Mouse (Mus musculus) layer of hippocampus, adult 11-12 months (tissue): ENCODE results near the gene Arid4b.
"Not testable (repeated sequence)": the region's sequence is repeated elsewhere in the genome, so short reads cannot be mapped to it uniquely, and the experiment has no call there.

Source experiments
- DNase-seq: peaks from one replicate; pipeline ENCODE4 v3.0.0; 2022; ENCODE audit warnings: low spot score

Gene Arid4b

DNA sequence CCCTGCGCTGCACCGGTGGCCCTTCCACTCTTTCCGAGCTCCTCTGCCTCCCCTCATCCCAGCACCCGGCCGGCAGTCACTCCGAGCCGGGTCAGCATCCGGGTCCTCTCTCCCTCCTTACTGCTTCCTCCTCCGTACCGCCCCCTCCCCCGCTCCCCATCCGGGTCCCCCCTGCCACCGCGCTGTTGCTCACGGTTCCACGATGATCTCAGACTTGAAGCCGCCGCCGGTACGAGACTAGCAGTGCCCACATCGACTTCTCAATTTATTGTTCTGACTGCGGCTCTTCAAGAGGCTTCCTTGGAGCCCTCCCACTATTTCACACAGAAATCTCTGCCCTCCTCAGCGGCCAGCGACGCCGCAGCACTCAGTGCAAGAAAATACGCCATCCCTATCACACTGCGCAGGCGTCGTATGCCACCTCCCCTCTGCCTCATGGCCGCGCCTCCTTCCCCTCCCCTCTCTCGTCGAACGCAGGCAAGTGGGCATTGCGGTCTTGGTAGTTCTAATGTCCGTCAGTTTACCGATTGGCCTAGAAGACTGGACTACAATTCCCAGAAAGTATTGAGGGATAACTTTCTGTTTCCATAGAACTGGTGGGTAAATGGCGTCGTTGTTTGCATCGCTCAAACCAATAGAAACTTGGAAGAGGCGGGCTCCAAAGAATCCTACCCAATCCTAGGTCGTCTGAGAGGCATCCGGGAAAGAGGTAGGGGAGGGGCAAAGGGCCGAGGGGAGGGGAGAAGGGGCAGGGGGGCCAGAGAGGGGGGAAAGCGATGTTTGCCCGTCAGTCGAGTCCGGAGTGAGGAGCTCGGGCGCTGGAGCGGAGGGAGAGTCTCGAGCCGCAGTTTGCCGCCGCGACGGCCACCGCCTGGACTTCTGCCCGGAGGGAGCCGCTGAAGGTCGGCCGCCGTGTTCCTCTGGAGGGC is at the start of gene Arid4b, which contains the start of gene Ggps1:
Gene Arid4b (plus strand): TSS at position 220 of the 929 bp plus-strand sequence.
Gene Ggps1 (minus strand): TSS at position 476 of the 929 bp plus-strand sequence.
- peak; percentile 98 for DNase-seq

DNA sequence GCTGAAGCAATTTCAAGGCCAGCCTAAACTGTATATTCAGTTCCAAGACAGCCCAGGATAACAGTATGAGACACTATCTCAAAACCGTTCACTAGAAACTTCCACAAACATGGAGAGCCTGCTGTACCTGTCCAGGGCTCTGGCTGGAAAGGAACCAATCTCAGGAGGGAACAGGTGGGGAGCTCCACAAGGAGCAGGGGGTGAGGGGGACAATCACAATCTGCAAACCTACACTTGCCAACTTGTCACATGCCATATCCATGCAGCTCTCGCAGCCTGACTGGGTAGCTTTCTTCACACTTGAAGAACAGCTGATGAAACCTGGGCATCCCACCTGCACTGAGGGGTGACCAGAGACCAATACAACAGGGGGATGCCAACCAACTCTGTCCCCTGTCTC is 49.0 kb upstream of the Arid4b start:
- DNase-seq = no peak

DNA sequence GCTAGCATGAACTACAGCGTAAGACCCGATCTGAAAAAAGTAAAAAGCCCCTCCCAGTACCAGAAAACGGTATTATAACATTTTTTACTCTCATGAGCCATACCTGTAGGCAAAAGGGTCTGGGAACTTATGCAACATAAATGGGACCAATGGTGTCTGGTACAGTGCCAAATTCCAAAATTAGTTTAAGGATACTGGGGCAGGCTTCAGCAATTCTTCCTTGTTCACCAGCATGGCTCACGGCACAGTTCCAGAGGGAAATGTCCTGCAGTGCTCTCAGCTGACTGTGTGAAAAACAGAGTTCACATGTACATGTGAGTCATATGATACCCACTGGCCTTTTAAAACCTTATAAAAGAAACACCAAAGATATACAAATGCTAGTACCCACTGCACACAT is 48.5 kb upstream of the Arid4b start:
- no peak for DNase-seq

DNA sequence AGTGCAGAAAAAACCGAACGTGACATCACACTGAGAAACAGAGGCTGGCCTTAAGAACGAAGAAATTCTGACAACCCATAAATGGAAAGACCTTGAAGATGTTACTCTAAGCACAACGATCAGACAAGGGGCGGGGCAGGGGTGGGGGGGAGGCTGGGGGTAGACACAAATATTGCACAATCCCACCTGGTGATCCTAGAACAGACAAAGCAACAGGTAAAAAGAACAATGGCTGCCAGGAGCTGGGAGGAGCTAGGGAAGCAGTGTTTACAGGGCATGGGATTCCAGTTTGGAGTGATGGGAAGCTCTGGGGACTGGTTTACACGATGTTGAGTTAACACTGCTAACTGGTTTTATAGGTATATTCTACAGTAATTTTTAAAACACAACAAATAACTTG is 47.4 kb upstream of the Arid4b start:
- no peak for DNase-seq

DNA sequence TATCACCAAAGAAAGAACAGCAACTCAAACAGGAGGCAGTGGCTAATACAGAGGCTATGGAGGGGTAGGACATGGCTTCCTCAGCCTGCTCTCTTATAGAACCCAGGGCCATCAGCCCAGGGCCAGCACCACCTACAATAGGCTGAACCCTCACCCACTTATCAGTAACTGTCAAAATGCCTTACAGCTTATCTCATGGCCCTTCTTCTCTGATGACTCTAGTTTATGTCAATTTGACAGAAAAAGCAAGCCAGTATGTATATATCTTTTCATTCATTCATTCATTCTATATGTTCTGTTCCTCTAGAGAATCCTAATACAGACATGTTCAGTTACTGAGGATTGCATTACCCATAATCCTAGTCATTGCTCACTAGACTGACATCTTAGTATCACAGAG is 44.7 kb upstream of the Arid4b start:
- DNase-seq = no peak

DNA sequence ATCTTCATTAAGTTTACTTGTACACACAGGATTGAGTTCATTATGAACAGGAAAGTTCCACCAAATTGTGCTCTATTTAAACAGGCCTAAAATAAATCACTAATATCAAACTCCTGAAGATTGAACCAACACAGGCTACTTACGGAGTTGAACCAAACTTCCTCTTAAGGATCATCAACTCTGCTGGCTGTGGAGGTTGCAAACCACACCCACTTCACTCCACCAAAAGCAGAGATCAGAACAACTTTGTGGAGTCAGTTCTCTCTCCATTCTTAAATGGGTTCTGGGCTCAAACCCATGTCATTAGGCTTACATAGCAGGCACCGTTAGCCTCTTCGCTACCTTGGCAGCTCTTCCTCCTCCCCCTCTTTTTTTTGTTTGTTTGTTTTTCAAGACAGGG is 44.2 kb upstream of the Arid4b start:
- DNase-seq = no peak

DNA sequence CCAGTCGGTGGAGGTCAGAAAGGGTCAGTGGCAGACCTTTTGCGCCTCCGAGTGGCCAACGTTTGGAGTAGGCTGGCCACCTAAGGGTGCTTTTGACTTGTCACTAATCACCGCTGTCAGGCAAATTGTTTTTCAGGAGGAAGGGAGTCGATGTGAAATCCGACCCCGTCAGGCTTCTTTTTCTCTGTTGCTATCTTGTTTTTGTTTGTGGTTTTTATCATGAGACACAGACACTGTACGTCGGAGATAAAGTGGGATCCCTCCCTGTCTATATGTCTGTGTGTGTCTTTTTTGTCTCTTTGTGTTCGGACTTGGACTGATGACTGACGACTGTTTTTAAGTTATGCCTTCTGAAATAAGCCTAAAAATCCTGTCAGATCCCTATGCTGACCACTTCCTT is 41.6 kb upstream of the Arid4b start:
- DNase-seq = not testable (repeated sequence)

DNA sequence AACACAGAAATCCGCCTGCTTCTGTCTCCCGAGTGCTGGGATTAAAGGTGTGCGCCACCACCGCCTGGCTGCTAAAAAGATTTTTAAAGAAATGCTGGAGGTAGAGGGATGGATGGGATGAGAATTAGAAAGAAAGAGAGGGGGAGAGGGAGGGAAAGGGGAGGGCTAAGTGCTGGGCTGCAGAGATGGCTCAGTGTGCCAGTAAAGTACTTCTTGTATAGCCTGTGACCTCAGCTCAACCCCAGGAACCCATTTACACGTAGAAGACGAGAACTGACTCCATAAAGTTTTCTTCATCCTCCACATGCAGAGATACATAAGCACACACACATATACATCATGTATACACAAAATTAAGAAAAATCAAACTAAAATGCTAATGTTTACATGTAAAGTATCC is 37.5 kb upstream of the Arid4b start:
- no peak for DNase-seq

DNA sequence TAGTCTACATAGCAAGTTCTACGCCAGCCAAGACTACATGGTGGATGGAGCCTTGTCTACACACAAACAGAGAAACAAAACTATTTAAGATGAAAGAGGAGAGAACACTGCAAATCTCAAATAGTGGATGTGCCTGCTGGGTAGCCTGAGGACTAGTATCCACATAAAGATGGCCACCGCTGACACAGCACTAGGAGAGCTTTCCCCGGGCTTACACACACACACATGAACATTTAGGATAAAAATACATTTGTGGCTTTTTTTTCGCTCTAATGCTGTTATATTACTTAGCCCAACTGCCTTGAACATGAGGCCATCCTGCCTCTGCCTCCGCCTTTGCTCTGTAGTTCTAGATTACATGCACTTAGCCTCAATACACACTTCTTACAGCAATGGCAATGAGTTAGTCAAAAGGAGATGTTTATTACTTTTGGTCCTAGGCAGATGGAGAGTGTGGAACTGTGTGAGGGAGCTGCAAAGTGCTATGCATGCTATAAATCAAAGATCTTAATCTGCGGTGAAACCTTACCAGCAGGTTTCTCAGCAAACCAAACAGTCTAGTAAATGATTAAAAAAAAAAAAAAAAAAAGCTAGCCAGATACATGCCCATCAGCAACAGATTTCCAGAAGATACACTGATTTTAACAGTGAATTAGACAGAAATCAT is 36.7 kb upstream of the Arid4b start:
- no peak for DNase-seq

DNA sequence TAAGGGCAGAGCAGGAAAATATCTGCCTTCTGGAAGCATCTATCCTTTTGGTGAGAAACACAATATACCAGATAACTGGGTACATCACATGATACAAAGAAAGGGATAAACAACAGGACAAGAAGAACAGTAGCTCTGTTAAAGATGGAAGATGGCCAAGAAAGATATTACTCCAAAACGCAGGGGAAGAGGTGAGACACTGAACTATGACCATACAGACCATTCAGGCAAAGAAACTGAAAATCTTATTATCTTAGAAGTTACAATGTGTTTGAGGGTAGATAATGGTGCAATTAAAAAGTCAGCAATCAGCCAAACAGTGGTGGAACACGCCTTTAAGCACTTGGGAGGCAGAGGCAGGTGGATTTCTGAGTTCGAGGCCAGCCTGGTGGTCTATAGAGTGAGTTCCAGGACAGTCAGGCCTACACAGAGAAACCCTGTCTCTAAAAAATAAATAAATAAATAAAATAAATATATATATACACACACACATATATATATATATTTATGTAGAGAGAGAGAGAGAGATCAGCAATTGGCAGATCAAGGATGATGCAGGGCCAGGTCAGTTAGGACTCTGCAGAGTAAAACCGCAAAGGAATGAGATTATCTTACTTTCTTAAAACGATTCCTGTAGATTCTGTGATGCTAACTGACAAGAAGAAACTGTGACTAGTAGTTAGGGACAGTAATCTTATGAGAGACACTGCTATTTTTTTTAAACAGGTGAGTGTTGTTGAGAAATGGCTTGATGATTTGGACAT is 29.5 kb upstream of the Arid4b start:
- no peak for DNase-seq

DNA sequence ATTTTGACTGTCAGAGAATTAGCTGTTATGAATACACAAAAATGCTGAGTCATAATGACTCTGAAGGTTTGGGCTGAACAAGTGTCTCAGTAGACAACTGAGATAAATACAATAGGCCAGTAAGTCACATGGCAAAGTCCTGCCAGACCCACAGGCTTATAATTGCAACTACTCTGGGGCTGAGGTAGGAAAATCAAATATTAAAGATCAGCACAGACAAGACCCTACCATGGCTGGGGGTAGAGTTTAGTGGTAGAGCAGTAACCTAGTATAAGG is 29.0 kb upstream of the Arid4b start:
- no peak for DNase-seq

DNA sequence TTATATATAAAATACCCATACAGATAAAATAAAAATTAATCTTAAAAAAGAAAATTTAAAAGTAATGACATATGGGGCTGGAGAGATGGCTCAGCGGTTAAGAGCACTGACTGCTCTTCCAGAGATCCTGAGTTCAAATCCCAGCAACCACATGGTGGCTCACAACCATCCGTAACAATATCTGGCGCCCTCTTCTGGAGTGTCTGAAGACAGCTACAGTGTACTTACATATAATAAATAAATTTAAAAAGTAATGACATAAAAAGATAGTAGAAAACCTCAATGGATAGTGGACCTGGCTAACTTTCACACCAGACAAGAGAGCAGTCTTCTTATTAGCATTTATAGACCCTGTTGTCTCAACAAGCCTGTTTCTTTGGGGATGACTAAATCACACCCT is 27.7 kb upstream of the Arid4b start:
- not testable (repeated sequence) for DNase-seq

DNA sequence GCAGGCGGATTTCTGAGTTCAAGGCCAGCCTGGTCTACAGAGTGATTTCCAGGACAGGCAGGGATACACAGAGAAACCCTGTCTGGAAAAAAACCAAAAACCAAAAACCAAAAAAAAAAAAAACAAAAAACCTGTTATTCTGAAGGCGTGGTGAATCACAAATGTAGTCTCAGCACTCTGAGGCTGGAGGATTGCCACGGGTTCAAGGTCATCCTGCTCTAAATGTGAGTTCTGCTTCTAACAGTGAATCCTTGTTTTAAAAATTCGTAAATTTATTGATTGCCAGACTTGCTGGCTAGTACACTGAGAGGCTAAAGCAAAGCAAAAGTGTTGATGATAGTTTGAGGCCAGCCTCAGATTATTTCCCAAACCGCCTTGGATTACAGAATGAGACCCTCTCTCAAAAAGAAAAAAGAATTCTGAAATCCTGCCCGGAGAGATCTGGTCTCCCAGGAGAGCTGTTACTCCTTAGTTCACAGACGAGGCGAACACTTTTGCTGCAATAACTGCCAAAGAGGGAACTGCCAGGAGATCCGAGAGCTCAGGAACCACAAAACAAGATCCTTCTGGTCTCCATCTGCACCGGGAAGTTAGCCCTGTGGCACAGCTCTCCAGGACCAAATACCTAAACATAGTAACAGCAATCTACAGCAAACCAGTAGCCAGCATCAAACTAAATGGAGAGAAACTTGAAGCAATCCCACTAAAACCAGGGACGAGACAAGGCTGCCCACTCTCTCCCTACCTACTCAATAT is 27.0 kb upstream of the Arid4b start:
- DNase-seq = no peak

DNA sequence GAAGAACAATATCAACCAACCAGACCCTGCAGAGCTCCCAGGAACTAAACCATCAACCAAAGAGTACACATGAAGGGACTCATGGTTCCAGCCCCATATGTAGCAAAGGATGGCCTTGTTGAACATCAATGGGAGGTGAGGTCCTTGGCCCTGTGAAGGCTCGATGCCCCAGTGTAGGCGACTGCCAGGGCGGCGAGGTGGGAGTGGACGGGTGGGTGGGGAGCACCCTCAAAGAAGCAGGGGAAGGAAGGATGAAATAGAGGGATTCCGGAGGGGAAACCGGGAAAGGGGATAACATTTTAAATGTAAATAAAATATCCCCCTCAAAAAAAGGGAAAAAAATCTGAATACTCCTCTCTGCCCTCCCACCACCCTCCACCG is 24.1 kb upstream of the Arid4b start:
- peak; percentile 15 for DNase-seq

DNA sequence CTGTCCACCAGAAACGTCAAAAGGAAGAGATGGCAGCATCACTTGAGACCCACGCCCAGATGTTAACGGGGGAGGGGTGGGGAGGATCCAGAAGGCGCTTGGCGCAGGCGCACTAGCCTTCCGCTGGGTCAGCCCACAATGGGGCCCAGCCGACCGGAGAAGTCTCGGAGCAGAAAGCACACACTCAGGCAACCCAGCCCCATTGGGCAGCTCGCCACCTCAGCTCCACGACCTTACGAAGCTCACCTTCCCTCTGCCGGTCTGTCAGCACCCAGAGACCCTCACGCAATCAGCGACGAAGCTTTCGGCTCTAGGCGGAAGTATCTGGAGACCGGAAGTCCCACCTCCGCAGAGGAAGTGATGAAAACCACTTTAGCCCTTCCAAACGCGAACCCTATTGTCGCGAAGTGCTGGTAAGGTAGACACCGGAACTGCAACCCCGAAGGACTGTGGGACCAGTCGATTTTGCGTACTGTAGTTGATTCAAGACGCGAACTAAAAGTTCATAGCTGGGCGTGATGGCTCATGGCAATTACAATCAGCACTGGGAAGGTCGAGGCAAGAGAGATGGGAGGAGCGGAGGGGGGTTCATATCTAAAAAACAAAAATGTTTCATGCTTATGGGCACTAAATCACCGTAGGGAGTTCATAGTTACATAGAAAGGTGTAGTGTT is 23.6 kb upstream of the Arid4b start, which contains the start of gene Tbce:
Gene Tbce (minus strand): TSS at position 347 of the 674 bp plus-strand sequence.
- DNase-seq = peak; percentile 91

DNA sequence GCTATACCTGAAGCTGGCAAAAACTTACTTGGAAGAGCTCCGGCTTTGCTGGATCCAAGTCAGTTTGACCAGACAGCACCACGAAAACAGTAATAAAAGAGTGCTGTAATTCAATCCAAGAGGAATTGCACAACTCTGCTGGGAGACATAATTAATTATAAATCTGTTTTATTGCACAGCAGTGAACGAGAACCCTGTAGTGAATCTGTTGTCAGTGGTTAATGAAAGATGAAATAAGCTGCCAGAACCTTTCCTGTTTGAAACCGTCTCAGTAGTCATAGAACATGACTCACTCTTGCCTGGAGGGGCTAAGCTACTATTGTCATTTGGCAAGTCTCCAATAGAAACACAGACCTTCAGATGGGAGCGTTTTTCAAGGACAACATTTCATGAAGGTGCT is 22.8 kb upstream of the Arid4b start:
- DNase-seq = no peak

DNA sequence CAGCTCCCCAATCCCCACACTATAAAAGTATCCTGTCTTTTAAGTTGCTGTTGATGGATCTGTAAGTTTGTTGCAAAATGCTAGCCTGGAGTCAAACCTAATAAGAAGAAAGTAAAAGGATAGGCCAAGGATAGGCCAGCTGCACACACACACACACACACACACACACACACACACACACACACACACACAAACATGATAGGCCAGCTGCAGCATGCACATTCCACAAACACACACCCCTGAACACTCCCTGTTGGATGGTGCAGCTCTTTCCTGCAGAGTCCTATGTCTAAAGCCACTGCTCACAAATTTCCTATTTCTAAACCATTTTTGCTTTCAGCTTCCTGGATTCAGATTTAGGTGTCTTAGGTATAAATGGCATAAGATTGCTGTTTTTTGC is 19.2 kb upstream of the Arid4b start:
- DNase-seq = no peak

DNA sequence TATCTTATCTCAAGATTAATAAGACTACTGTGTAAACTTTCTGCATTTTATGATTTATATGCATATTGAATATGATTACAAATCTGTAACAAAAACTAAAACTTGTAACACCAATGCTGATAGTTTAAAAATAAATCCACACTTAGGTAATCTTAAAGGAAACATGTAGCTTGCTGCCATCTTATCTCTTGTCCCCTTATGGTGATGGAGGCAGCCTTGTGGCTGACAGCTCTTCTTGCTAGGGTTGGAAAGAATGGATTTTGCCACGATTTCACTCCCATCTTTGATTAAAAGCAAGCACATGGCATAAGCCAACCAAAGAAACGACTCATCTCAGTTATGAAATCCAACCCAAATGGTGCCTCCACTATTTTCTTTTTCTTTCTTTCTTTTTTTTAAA is 18.5 kb upstream of the Arid4b start:
- DNase-seq = no peak

DNA sequence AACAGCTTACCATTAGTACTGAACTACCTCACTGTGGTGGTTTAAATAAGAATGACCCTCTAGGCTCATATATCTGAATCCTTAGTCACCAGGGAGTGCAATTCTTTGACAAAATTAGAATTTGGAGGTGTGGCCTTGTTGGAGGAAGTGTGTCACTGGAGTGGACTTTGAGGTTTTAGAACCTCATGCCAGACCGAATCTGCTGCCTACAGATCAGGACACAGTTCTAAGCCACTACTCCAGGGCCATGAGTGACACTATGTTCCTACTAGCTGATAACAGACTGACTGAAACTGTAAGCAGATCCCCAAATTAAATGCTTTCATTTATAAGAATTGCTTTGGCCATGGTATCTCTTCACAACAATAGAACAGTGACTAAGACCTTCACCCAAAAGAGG is 13.2 kb upstream of the Arid4b start:
- DNase-seq = no peak

DNA sequence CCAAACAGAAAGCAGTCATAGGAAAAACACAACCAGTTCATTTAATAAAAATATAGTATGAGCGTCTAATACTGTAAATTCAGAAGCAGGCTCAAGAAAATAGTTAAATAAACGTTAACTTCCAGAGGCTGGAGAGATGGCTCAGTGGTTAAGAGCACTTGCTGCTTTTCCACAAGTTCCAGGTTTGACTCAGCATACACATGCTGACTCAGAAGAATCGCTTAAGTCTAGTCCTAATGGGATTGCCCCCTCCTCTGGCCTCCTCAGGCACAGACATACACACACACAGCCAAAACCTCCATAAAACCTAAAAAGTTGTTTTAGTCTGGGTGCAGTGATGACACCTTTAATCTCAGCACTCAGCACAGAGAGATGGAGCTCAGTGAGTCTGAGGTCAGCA is 6.2 kb upstream of the Arid4b start:
- DNase-seq = no peak

DNA sequence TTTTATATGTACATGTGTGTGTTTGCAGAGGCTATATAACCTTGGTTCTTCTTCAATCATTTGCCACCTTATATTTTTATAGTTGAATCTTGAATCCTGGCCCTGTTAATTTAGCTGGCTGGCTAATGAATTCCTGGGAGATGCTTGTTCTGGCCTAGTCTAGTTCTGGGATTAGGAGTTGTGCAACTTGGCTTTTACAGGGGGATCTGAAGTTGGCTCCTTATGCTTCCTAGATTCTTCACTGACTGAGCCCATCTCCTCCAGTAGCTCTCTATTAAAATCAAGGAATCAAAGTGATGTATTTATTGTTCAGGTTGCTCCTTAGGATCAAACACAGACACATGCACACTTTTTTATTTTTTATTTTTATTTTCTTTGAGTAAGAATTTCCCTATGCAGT is 3.5 kb upstream of the Arid4b start:
- DNase-seq = no peak
